Mouse (Mus musculus) inflammation-experienced regulatory T-cells, adult 6 months (primary cell): ENCODE measurements around the gene Ube2f. TPM values are rescaled to one million over a fixed set of nuclear protein-coding genes. Genes with fewer than 3 reads are reported as not detected.
A peak's percentile ranks its signal among the peaks of the same experiment; 100 is the strongest.

Experiments
- ATAC-seq: one replicate; pipeline ENCODE4 v1.8.0; 2017
- polyA plus RNA-seq, 3 experiments: library from polyadenylated mRNA; unstranded; fragments of 100-300 nt; shearing (Covaris generic); gene quantifications; one replicate each; pipeline ENCODE4 v1.2.1; 2017

Gene Ube2f
- polyA plus RNA-seq, 3 experiments from 2014 or later: 86.0 to 104 (median 100) TPM

- peak; percentile 14 for ATAC-seq
Measured at GRCm38 (mm10) chr1:91299026-91299706, 49.1 kb downstream of the Ube2f start.

GRCm38 (mm10) chr1:91299707-91300426 is 49.8 kb downstream of the Ube2f start:
- ATAC-seq: no peak

GRCm38 (mm10) chr1:91301206-91301920 is 51.3 kb downstream of the Ube2f start:
- no peak for ATAC-seq

- no peak for ATAC-seq
Measured at GRCm38 (mm10) chr1:91302021-91302420, 51.9 kb downstream of the Ube2f start.

- no peak for ATAC-seq
Measured at GRCm38 (mm10) chr1:91304621-91305020, 54.5 kb downstream of the Ube2f start.

- no peak for ATAC-seq
Measured at GRCm38 (mm10) chr1:91309366-91310085, 59.4 kb downstream of the Ube2f start.

- no peak for ATAC-seq
Measured at GRCm38 (mm10) chr1:91312273-91312672, 62.2 kb downstream of the Ube2f start.

- ATAC-seq: no peak
Measured at GRCm38 (mm10) chr1:91313251-91313650, 63.1 kb downstream of the Ube2f start.

- no peak for ATAC-seq
Measured at GRCm38 (mm10) chr1:91317656-91318055, 67.6 kb downstream of the Ube2f start.

- no peak for ATAC-seq
Measured at GRCm38 (mm10) chr1:91321760-91322438, 71.8 kb downstream of the Ube2f start, which contains the start of gene Espnl. Gene Espnl (plus strand): TSS chr1:91322075.

GRCm38 (mm10) chr1:91324646-91325045 is 74.5 kb downstream of the Ube2f start:
- ATAC-seq: no peak

GRCm38 (mm10) chr1:91325488-91326042 is 75.5 kb downstream of the Ube2f start:
- ATAC-seq: no peak

- ATAC-seq: no peak
Measured at GRCm38 (mm10) chr1:91332102-91332501, 82.0 kb downstream of the Ube2f start.

GRCm38 (mm10) chr1:91333582-91333981 is 83.5 kb downstream of the Ube2f start:
- ATAC-seq: no peak

GRCm38 (mm10) chr1:91337355-91337754 is 87.3 kb downstream of the Ube2f start:
- ATAC-seq: no peak

Other genes with a start within 250 kb of the Ube2f start
- 1 to 10 TPM in 2 of 3 experiments, not detected in 1; 1.3 to 8.0 TPM for gene Rbm44, start 105.2 kb upstream of the Ube2f start, polyA plus RNA-seq
- 10 to 100 TPM; 10.3 to 37.8 (median 35.7) TPM for gene Ramp1, start 70.5 kb upstream of the Ube2f start, polyA plus RNA-seq
- gene Scly, start 48.0 kb downstream of the Ube2f start, polyA plus RNA-seq: 10 to 100 TPM; 64.1 to 75.8 (median 73.6) TPM
- gene Espnl, start 71.8 kb downstream of the Ube2f start, polyA plus RNA-seq: not detected
- not detected for gene Klhl30, start 100.7 kb downstream of the Ube2f start, polyA plus RNA-seq
- not detected for gene Erfe, start 116.1 kb downstream of the Ube2f start, polyA plus RNA-seq
- 10 to 100 TPM; 30.1 to 46.9 (median 37.7) TPM for gene Ilkap, start 148.5 kb downstream of the Ube2f start, polyA plus RNA-seq
- 10 to 100 TPM; 11.0 to 13.3 (median 11.4) TPM for gene Hes6, start 163.7 kb downstream of the Ube2f start, polyA plus RNA-seq
- gene Per2, start 209.0 kb downstream of the Ube2f start, polyA plus RNA-seq: 1 to 10 TPM in 2 of 3 experiments, under 1 TPM in 1; 0.69 to 1.6 (median 1.2) TPM
- 1 to 10 TPM; 3.3 to 4.8 (median 3.3) TPM for gene Traf3ip1, start 244.3 kb downstream of the Ube2f start, polyA plus RNA-seq